Mouse (Mus musculus) heart, embryonic 12.5 days (tissue): ENCODE data around the gene Wdr48. TPM values are rescaled to one million over a fixed set of nuclear protein-coding genes. Genes with fewer than 3 reads are reported as not detected.

Experiments used
- ATAC-seq: fragments of 200-750 bp; cut with Nextera tagmentation; 2 replicates; pipeline ENCODE4 v1.8.0; 2017; ENCODE audit warnings: moderate TSS enrichment, moderate library complexity; ENCODE audit not compliant: insufficient number of reproducible peaks, low FRiP score
- H3K27ac ChIP-seq: fragments of 300-500 bp; sonication (generic); 2 replicates; pipeline ENCODE4 v1.5.1; 2016; ENCODE audit warnings: mild to moderate bottlenecking, moderate library complexity; ENCODE audit not compliant: poor library complexity, severe bottlenecking
- H3K27me3 ChIP-seq: fragments of 300-500 bp; sonication (generic); replicated peaks from 2 replicates; pipeline ENCODE4 v1.6.1; 2016; ENCODE audit warnings: mild to moderate bottlenecking, moderate library complexity
- H3K36me3 ChIP-seq: fragments of 300-500 bp; sonication (generic); 2 replicates; pipeline ENCODE4 v1.6.1; 2016; ENCODE audit warnings: mild to moderate bottlenecking, moderate library complexity
- H3K4me1 ChIP-seq: fragments of 300-500 bp; sonication (generic); replicated peaks from 2 replicates; pipeline ENCODE4 v1.6.1; 2016; ENCODE audit warnings: mild to moderate bottlenecking
- H3K4me2 ChIP-seq: fragments of 300-500 bp; sonication (generic); 2 replicates; pipeline ENCODE4 v1.6.1; 2016; ENCODE audit warnings: mild to moderate bottlenecking, moderate library complexity
- H3K4me3 ChIP-seq: fragments of 300-500 bp; sonication (generic); 2 replicates; pipeline ENCODE4 v1.5.1; 2016; ENCODE audit warnings: mild to moderate bottlenecking
- H3K9ac ChIP-seq: fragments of 300-500 bp; sonication (generic); 2 replicates; pipeline ENCODE4 v1.6.1; 2016; ENCODE audit warnings: mild to moderate bottlenecking, moderate library complexity
- H3K9me3 ChIP-seq: fragments of 300-500 bp; sonication (generic); replicated peaks from 2 replicates; pipeline ENCODE4 v1.6.1; 2016; ENCODE audit warnings: mild to moderate bottlenecking, moderate library complexity
- WGBS: fragments of 180-500 bp; shearing (Covaris S2); methylation state at CpG from one replicate; pipeline ENCODE4 v1.1.7; 2016; 5-methylcytosine and 5-hydroxymethylcytosine counted together
- polyA plus RNA-seq: library from polyadenylated mRNA; unstranded; fragments of >200 nt; fragmentation: Nextera tagmentation; extraction: Ambion mirVana; gene quantifications from 2 replicates; pipeline ENCODE4 v1.2.1, GENCODE M21; 2016

The Wdr48 gene
- polyA plus RNA-seq, 1 experiment from 2014 or later = 46.0 TPM

DNA sequence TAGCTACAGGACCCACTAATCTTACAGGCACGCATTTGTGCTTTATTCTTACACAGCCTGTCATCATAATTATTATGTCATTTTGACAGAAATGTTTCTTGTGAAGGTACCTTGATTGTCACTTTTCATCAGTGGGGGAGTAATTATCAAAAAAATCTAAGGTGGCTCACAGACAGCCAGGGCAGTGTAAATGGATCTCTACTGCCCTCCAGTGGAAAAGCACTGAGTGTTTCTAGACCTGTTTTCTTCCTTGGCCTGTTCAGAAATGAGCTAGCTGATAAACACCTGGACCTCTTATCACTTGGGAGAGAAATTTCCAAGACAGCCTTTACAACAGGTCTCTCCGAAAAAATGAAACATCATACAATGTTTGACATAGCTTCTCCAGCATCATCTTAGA is 4.0 kb upstream of the Wdr48 start:
- H3K36me3 ChIP-seq = no peaks in the 10 kb centered on the region
- H3K9ac ChIP-seq = no peak overlapping the region
- H3K27me3 ChIP-seq = no peaks in the 10 kb centered on the region
- no peak overlapping the region for H3K4me3 ChIP-seq
- no peak for ATAC-seq
- no peak overlapping the region for H3K4me2 ChIP-seq
- WGBS = 49% methylated on average over 2 of the region's 2 CpGs
- peaks cover 5% of the 10 kb centered on the region for H3K4me1 ChIP-seq
- H3K9me3 ChIP-seq = no peaks in the 10 kb centered on the region
- no peak overlapping the region for H3K27ac ChIP-seq

DNA sequence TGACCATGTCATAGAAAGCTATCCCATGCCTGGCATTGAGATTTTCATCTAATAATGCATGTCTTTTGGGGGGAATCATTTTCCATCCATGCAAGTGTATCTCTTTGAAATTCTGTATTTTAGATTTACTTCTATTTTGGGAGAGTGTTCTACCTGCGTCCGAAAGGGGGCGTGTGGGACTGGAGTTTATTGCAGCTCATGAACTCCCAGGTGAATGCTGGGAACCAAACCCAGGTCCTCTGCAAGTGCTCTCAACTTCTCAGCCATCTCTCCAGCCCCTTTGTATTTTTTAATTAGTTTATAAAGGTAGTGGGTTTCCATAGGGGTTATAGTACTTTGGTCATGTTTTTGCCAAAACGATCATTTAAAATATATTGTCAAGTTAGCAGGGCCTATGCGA is 797 bp upstream of the Wdr48 start:
- no peak for ATAC-seq
- H3K9ac ChIP-seq = no peak overlapping the region
- H3K27ac ChIP-seq = no peak overlapping the region
- peak overlapping the region; percentile 97; the same call in 1 of the 2 replicates for H3K4me2 ChIP-seq
- H3K4me3 ChIP-seq = no peak overlapping the region
- no peaks in the 10 kb centered on the region for H3K27me3 ChIP-seq
- no peaks in the 10 kb centered on the region for H3K36me3 ChIP-seq
- peaks cover 12% of the 10 kb centered on the region for H3K4me1 ChIP-seq
- no peaks in the 10 kb centered on the region for H3K9me3 ChIP-seq
- 76% methylated on average over 5 of the region's 5 CpGs for WGBS

DNA sequence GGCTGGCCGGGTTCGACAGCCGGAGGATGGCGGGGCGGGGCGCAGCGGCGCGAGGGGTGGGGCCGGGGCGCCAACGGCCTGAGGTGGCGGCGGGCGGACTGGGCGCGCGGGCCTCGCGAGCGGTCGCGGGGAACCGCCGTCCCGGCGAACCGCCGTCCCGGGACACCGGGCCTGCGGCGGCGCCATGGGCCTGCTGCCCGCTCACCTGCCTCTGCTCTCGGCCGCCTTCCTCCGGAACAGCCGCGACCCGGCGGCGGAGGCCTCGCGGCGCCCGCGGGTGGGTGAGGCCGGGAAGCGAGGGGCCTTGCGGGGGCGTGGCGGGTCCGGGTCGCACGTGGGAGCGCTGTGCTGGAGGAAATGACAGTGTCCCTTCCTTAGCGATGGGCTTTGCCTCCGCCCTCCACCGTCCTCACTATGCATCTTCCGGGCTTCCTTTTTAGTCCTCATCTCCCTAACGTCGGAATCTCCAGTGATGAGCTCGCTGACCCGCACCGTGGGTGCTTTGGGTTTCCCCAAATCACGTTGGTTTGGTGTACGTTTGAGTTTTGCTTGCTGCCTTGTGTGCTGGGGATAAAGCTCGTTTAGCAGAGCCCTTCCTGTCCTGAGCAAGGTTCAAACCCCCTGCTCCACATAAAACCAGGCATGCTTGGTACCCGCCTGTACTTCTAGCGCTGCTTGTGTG is 503 bp downstream of the Wdr48 start:
- Histone ChIP-seq H3K9ac (peak overlapping the region; percentile 92), H3K36me3 (no peaks in the 10 kb centered on the region), H3K4me1 (peaks cover 12% of the 10 kb centered on the region), H3K4me3 (peak overlapping the region; percentile 95), H3K27me3 (no peaks in the 10 kb centered on the region), H3K27ac (peak overlapping the region; percentile 81; the same call in 1 of the 2 replicates), H3K9me3 (no peaks in the 10 kb centered on the region), H3K4me2 (peak overlapping the region; percentile 97)
- ATAC-seq = peak; percentile 87
- WGBS = under 1% methylated on average over 58 of the region's 71 CpGs

DNA sequence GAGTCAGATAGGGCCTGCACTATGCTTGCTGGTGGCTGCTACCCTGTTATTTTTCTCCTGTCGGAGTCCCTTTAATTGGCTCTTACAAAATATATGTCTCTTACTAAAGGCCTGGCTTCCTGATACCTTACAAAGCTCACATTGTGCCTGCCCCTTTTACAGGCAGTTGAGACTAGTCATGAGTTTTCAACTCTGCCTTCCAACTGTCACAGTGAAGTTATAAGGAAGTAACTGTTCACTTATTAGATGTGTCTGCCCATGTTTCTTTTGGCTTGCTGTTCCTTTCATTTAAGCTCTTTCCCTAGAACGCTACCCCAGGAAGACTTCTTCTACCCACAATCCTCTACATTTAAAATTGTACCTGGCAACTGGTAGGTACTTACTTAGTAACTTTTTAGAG is 4.8 kb downstream of the Wdr48 start:
- WGBS = 85% methylated on average over 2 of the region's 2 CpGs
- H3K36me3 ChIP-seq = peaks cover 26% of the 10 kb centered on the region
- no peaks in the 10 kb centered on the region for H3K9me3 ChIP-seq
- no peak overlapping the region for H3K27ac ChIP-seq
- H3K9ac ChIP-seq = no peak overlapping the region
- peaks cover 12% of the 10 kb centered on the region for H3K4me1 ChIP-seq
- no peak overlapping the region for H3K4me2 ChIP-seq
- ATAC-seq = no peak
- no peaks in the 10 kb centered on the region for H3K27me3 ChIP-seq
- no peak overlapping the region for H3K4me3 ChIP-seq

DNA sequence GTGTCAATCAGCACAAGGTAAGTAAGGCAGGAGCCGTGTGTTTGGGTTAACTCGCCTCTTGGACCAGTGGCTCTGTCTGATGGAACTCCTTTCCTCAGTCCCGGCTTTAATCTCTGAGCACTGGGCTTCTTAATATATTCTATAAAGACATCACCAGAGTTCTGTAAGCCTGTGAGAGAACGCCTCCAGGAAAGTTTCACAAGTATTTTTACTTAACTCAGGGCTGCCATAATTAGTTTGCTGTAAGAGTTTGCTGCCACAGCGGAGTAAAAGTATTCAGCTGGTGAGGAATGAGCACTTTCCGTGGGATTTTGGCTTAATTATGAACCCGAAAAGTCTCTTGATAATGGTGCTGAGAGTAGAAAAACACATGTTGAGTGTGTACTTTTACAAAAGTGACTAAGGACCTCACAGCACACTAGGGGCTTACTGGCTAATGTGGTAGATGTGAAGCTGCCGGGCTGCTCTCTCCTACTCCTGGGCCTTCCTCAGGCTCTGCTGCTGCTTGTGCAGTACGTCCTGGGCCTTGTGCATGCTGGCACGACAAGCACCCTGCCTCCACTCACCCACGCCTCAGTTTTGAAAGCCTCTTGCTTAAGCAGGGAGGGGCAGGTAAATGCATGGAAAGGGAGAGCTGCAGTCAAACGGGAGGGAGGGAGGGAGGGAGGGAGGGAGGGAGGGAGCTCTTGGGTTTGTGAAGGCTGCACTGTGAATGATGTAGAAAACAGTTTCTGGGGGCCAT is 7.9 kb downstream of the Wdr48 start:
- ATAC-seq = no peak
- Histone ChIP-seq H3K4me2 (no peak overlapping the region), H3K9me3 (no peaks in the 10 kb centered on the region), H3K36me3 (peaks cover 54% of the 10 kb centered on the region), H3K9ac (no peak overlapping the region), H3K4me1 (no peaks in the 10 kb centered on the region), H3K4me3 (no peak overlapping the region), H3K27me3 (no peaks in the 10 kb centered on the region), H3K27ac (no peak overlapping the region)
- WGBS = 86% methylated on average over 11 of the region's 12 CpGs

DNA sequence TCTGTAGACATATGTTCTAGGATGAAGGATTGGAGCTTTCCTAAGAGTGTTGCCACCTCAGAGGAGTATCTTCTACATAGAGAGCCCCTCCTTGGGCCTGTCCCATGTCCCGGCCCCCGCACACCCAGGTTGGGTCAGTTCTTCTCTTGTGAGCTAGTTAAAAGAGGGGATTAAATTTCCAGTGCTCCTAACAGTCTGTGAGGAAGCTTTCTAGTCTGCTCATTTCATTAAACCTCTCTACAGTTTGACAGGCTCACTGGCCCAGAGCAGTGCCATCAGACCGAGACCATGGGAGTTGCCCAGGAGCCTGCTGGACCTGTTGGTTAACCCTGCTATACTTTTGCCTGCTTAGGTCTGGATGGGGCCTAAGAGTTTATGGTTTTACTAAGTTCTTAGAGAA is 14.0 kb downstream of the Wdr48 start:
- no peak for ATAC-seq

DNA sequence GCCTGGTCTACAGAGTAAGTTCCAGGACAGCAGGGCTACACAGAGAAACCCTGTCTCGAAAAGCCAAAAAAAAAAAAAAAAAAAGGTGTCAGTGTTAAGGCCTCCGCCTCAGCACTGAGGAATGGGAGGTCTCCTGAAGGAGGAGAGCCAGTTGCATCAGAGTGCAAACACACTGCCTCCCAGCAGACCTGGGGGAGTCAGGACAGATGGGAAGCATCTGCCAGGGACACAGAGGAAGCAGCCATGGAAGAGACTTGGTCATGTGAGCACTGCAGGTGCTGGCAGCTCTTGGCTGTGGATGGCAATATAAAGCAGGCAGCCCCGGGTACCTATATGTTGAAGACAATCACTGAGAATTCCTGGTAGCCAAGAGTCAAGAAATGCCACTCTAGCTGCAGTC is 15.3 kb downstream of the Wdr48 start:
- Histone ChIP-seq H3K27ac (no peak overlapping the region), H3K36me3 (peaks cover 92% of the 10 kb centered on the region), H3K27me3 (no peaks in the 10 kb centered on the region), H3K9me3 (no peaks in the 10 kb centered on the region), H3K4me1 (no peaks in the 10 kb centered on the region), H3K4me2 (no peak overlapping the region), H3K9ac (no peak overlapping the region), H3K4me3 (no peak overlapping the region)
- WGBS = 89% methylated on average over 3 of the region's 3 CpGs
- no peak for ATAC-seq

More for the DNA sequence above, 14.0 kb downstream of the Wdr48 start:
- WGBS = 99% methylated on average over 3 of the region's 3 CpGs
- peaks cover 92% of the 10 kb centered on the region for H3K36me3 ChIP-seq
- H3K4me2 ChIP-seq = no peak overlapping the region
- no peak overlapping the region for H3K9ac ChIP-seq
- H3K9me3 ChIP-seq = no peaks in the 10 kb centered on the region
- no peaks in the 10 kb centered on the region for H3K27me3 ChIP-seq
- H3K4me1 ChIP-seq = no peaks in the 10 kb centered on the region
- no peak overlapping the region for H3K27ac ChIP-seq
- no peak overlapping the region for H3K4me3 ChIP-seq

DNA sequence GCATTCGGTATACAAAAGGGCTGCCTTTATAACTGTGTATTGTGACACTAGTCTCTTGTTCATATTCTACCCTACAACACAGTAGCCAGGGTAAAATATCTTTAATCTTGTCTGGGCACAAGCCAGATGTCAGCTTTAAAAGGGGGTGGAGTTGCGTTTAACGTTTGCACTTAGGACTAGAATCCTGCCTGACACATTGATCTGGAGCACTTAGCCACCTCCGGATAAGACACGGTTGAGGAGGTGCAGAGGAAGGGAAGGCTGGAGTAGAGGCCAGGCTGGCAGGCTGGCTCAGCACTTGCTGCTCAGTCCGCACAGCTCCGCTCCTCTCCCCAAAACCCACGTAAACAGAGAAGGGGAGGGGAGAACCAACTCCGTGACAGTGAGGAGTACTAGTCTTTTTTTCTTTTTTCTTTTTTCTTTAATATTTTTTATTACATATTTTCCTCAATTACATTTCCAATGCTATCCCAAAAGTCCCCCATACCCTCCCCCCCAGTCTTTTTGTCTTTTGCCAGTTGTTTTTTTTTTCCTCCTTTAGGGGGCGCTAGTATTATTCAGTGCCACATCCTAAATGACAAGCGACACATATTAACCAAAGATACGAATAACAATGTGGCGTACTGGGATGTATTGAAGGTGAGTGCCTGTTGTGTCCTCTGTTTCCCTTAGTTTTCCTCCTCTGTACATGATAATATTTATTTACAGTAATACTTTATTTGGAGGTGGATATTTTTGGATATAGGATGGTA is 18.6 kb downstream of the Wdr48 start:
- Histone ChIP-seq H3K9ac (no peak overlapping the region), H3K27me3 (no peaks in the 10 kb centered on the region), H3K27ac (no peak overlapping the region), H3K4me2 (no peak overlapping the region), H3K36me3 (peaks cover 88% of the 10 kb centered on the region), H3K4me1 (no peaks in the 10 kb centered on the region), H3K4me3 (no peak overlapping the region), H3K9me3 (no peaks in the 10 kb centered on the region)
- 75% methylated on average over 13 of the region's 13 CpGs for WGBS
- no peak for ATAC-seq

DNA sequence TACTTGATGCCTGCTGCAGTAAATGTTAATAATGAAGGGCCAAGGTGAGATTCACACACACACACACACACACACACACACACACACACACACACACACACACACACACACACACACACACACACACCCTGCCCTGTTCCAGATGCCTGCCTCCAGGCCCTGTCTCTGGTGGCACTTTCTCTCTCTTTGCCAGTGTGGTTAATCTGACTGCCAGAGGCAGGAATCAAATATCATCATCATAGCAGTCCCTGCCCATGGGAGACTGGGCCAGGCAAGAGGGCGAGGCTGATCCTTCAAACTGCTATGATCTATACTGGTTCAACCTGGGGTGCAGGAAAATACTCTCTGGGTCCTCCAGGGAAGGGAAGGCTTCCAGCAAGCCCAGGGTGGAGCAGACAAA is 25.2 kb downstream of the Wdr48 start:
- ATAC-seq = no peak
- H3K27ac ChIP-seq = no peak overlapping the region
- H3K4me2 ChIP-seq = no peak overlapping the region
- H3K9ac ChIP-seq = no peak overlapping the region
- no peaks in the 10 kb centered on the region for H3K27me3 ChIP-seq
- no peak overlapping the region for H3K4me3 ChIP-seq
- peaks cover 83% of the 10 kb centered on the region for H3K36me3 ChIP-seq
- no peaks in the 10 kb centered on the region for H3K9me3 ChIP-seq
- WGBS = 87% methylated on average over 1 of the region's 1 CpGs
- H3K4me1 ChIP-seq = no peaks in the 10 kb centered on the region; the same call in 1 of the 2 replicates

DNA sequence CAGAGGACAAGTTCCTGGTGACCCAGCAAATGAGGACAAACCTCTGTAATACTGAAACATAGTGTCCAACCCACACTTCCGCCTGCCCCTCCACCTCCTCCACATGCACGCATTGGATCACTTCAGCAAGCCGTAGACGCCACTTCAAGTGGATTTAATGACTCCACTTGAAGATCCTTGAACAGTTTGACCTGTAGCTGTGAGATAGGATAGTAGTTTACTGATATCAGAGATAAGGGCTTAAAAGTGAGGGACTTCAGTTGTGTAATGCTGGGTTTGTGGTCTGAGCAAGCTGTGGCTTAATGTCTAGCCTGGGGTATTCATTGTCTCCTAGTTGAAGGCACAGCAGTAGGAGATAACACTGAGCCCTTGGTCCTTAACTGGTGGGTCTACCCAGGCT is 28.8 kb downstream of the Wdr48 start:
- H3K4me2 ChIP-seq = no peak overlapping the region
- H3K9ac ChIP-seq = no peak overlapping the region
- 52% methylated on average over 4 of the region's 4 CpGs for WGBS
- no peak overlapping the region for H3K27ac ChIP-seq
- no peak for ATAC-seq
- no peak overlapping the region for H3K4me3 ChIP-seq
- no peaks in the 10 kb centered on the region; the same call in 1 of the 2 replicates for H3K4me1 ChIP-seq
- H3K27me3 ChIP-seq = no peaks in the 10 kb centered on the region
- peaks cover 90% of the 10 kb centered on the region for H3K36me3 ChIP-seq
- H3K9me3 ChIP-seq = no peaks in the 10 kb centered on the region

DNA sequence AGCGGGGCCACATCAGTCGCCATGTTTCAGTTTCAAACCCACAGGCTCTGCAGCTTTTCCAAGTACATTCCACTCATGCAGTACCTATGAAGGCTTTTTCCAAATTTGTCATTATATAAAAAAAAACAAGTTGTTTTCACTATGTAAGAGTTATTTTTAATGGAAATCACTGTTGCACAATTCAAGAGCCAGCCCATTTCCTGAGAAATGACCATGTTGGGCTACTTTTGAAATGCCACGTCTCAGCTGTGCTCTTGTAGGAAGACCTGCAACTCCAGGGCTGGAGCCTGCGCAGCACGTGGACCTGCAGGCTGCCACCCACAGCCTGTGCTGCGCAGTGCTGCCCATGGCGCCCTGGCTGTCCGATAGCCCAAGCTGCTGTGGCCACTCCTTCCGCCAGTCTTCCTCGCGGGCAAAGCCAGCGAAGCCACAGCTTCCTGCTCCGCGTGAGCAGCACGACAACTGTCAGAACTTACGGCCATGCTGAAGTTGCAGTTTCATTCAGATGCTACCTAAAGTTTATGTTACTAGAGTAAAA is 30.5 kb downstream of the Wdr48 start:
- Histone ChIP-seq H3K27ac (no peak overlapping the region), H3K36me3 (peaks cover 90% of the 10 kb centered on the region), H3K4me2 (no peak overlapping the region), H3K9me3 (no peaks in the 10 kb centered on the region), H3K4me3 (no peak overlapping the region), H3K27me3 (no peaks in the 10 kb centered on the region), H3K4me1 (no peaks in the 10 kb centered on the region; the same call in 1 of the 2 replicates), H3K9ac (no peak overlapping the region)
- no peak for ATAC-seq
- WGBS = 89% methylated on average over 16 of the region's 16 CpGs
